Mouse (Mus musculus) myocyte (in vitro differentiated cells): Measurements from ENCODE around the gene Krtap16-1. TPM values are rescaled to one million over a fixed set of nuclear protein-coding genes. Genes with fewer than 3 reads are reported as not detected.

Experiments used
- H3K27me3 ChIP-seq: one replicate; pipeline ENCODE4 v1.6.1; 2011; ENCODE audit not compliant: control insufficient read depth, insufficient read depth, insufficient read length
- H3K36me3 ChIP-seq: one replicate; pipeline ENCODE4 v1.6.1; 2011; ENCODE audit not compliant: control insufficient read depth, insufficient read depth
- H3K4me2 ChIP-seq: one replicate; pipeline ENCODE4 v1.6.1; 2011; ENCODE audit warnings: low read depth, control low read depth
- H3K4me3 ChIP-seq: one replicate; pipeline ENCODE4 v1.5.1; 2011; ENCODE audit warnings: mild to moderate bottlenecking, control low read depth, moderate library complexity
- H3K79me2 ChIP-seq: one replicate; pipeline ENCODE4 v1.6.1; 2011; ENCODE audit not compliant: control insufficient read depth, insufficient read depth
- H3ac ChIP-seq: one replicate; pipeline ENCODE4 v1.6.1; 2011; ENCODE audit not compliant: control insufficient read depth, insufficient read length
- CEBPB ChIP-seq: IDR thresholded peaks from 2 replicates; pipeline ENCODE4 v1.6.1; 2011; ENCODE audit warnings: mild to moderate bottlenecking, moderate library complexity; ENCODE audit not compliant: poor library complexity, insufficient read depth, severe bottlenecking
- E2F4 ChIP-seq: IDR thresholded peaks from one replicate; pipeline ENCODE4 v1.6.1; 2011; ENCODE audit warnings: mild to moderate bottlenecking, control low read depth, moderate library complexity; ENCODE audit not compliant: insufficient read depth
- MAX ChIP-seq: IDR thresholded peaks from one replicate; pipeline ENCODE4 v1.6.1; 2011; ENCODE audit warnings: low read depth, mild to moderate bottlenecking, control low read depth
- MYOD1 ChIP-seq, 3 experiments: IDR thresholded peaks; one replicate each; pipeline ENCODE4 v1.6.1; 2011; ENCODE audit warnings: control low read depth in 2 of 3, low read depth in 2 of 3, mild to moderate bottlenecking in 2 of 3, moderate library complexity in 1 of 3; ENCODE audit not compliant: insufficient read length in 2 of 3, control insufficient read depth in 1 of 3
- MYOG ChIP-seq, 3 experiments: IDR thresholded peaks; one replicate each; pipeline ENCODE4 v1.6.1; 2011; ENCODE audit warnings: control low read depth in 2 of 3, low read depth in 2 of 3, mild to moderate bottlenecking in 2 of 3; ENCODE audit not compliant: insufficient read length in 2 of 3, control insufficient read depth in 1 of 3, insufficient read depth in 1 of 3
- POLR2A ChIP-seq: IDR thresholded peaks from one replicate; pipeline ENCODE4 v1.6.1; 2011; ENCODE audit warnings: low read depth, mild to moderate bottlenecking, control low read depth, moderate library complexity; ENCODE audit not compliant: insufficient read length
- POLR2AphosphoS2 ChIP-seq: IDR thresholded peaks from one replicate; pipeline ENCODE4 v1.6.1; 2011; ENCODE audit warnings: low read depth, control low read depth; ENCODE audit not compliant: insufficient read length
- REST ChIP-seq: IDR thresholded peaks from one replicate; pipeline ENCODE4 v1.6.1; 2011; ENCODE audit warnings: mild to moderate bottlenecking, control low read depth, moderate library complexity; ENCODE audit not compliant: insufficient read depth, insufficient read length
- SRF ChIP-seq: IDR thresholded peaks from one replicate; pipeline ENCODE4 v1.6.1; 2011; ENCODE audit warnings: low read depth; ENCODE audit not compliant: control insufficient read depth, insufficient read length
- TCF12 ChIP-seq: IDR thresholded peaks from one replicate; pipeline ENCODE4 v1.6.1; 2011; ENCODE audit warnings: mild to moderate bottlenecking, control low read depth; ENCODE audit not compliant: poor library complexity, insufficient read depth, severe bottlenecking
- TCF3 ChIP-seq: IDR thresholded peaks from one replicate; pipeline ENCODE4 v1.6.1; 2011; ENCODE audit warnings: low read depth, control low read depth; ENCODE audit not compliant: insufficient read length
- USF1 ChIP-seq: IDR thresholded peaks from one replicate; pipeline ENCODE4 v1.6.1; 2011; ENCODE audit warnings: low read depth, mild to moderate bottlenecking, control low read depth, moderate library complexity
- polyA plus RNA-seq: library from polyadenylated mRNA; unstranded; fragments of >200 nt; fragmentation: generic; extraction: Trizol; gene quantifications from one replicate; pipeline ENCODE4 v1.2.1, GENCODE M21; 2012; ENCODE audit warnings: missing spikeins

Krtap16-1 gene
- polyA plus RNA-seq, 1 experiment: not detected

DNA sequence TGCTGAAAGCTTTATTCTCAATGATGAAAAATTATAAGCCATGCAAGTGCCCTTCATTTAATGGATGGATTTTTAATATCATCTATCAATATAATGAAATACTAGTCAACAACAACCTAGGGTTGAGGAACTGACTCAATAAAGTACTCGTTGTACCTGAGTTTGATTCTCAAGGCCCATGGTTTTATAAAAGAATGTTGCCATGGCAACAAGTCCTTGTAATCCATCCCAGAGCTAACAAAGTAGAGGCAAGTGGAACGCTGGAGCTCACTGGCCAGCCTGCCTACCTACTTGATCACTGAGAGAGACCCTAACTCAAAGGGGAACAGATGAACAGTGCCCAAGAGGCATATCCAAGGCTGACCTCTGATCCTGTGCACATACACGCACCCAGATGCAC is 4.2 kb upstream of the Krtap16-1 start:
- Histone ChIP-seq H3K4me2 (no peak overlapping the region), H3ac (no peak overlapping the region), H3K4me3 (no peak overlapping the region), H3K36me3 (no peaks in the 10 kb centered on the region), H3K27me3 (peaks cover 29% of the 10 kb centered on the region), H3K79me2 (no peaks in the 10 kb centered on the region)
- TF ChIP-seq E2F4 (no peak), USF1 (no peak), TCF3 (no peak), REST (no peak)

DNA sequence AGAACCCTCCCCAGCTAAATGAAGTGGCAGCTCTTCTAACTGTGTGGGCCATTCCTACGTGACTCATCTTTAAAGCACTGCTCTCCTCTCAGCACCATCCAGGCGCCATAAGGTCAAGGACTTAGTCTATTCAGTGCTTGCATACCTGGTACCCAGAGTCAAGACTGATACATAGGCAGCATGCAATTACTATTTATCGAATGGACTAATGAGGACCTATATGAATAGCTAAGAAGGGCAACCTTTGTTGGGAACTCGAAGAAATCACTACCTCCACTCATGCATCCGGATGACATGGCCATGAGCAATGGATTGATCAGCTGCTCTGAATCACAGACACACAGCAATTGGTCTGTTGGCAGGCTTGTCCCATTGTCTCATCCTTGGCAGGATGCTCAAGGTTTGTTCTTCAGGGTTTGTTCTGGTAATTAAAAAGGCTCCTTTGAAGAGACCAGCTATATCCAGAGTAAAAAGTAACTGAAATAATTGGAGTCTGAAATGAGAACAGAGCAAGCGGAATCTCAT is 3.5 kb upstream of the Krtap16-1 start:
- Histone ChIP-seq H3ac (no peak overlapping the region), H3K4me3 (no peak overlapping the region), H3K36me3 (no peaks in the 10 kb centered on the region), H3K27me3 (peaks cover 23% of the 10 kb centered on the region), H3K4me2 (no peak overlapping the region), H3K79me2 (no peaks in the 10 kb centered on the region)
- no peak for TF ChIP-seq POLR2AphosphoS2

DNA sequence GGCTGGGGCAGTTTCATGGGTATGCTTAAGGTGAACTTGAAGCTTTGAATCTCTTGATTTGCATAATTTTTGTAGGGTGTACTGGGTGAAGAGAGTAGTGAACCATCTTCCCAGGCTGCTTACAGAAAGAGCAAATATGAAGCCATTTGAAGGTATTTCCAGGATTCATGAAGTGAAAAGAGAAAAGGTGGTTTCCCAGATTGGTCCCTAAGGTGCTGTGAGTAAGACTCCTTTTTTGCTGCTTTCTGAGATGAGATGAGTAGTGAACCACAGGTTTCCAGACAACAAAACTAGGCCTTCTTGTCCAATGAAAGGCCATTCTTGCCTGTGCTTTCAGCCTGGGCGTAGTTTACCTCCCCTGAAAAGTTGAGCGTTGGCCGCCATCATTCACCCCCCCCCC is 2.1 kb upstream of the Krtap16-1 start:
- no peak for TF ChIP-seq POLR2A
- TF ChIP-seq CEBPB: no peak
- TF ChIP-seq MYOD1 (IDR thresholded peaks at IDR 0.05; ENCODE audit: control insufficient read depth in 1 of 3, insufficient read length in 2 of 3, low read depth in 2 of 3): no peak
- TF ChIP-seq MAX: no peak
- TF ChIP-seq MYOG (IDR thresholded peaks at IDR 0.05; ENCODE audit: control insufficient read depth in 1 of 3, insufficient read depth in 1 of 3, insufficient read length in 2 of 3, low read depth in 2 of 3): no peak
- no peak for TF ChIP-seq USF1
- TF ChIP-seq TCF12: no peak
- no peak for TF ChIP-seq E2F4
- TF ChIP-seq POLR2AphosphoS2: no peak
- TF ChIP-seq TCF3: no peak
- no peak for TF ChIP-seq SRF
- TF ChIP-seq REST: no peak
- H3ac ChIP-seq: no peak overlapping the region

DNA sequence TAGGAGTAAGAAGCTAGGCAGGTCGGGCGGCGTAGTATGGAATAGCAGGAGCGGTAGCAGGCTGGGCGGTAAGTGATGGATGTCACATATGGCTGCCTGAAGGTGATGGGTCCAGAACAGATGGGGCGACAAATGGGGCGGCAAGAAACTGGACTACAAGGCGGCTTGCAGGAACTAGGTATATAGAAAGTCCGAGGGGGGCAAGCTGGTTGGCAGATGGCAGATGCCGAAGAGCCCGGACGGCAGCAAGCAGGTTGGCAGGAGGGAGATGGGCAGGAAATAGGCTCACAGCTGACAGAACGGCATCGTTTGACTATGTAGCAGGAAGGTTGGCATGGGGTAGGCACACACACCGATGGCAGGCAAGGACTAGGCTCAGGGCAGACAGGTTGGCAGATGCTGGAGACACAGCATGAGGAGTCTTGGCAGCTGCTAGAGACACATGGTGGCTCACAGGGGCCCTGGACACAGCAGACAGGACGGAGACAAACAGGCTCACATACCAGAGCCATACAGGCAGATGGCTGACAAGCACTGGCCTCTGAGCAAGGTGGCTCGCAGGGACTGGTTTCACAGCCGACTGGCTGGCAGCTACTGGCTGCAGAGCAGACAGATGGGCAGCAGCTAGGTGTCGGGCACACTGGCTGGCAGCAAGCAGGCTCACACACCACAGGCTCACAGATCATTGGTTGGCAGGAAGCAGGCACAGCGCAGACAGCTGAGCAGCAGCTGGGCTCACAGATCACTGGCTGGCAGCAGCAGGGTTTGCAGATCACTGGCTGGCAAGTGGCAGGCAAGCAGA is 905 bp downstream of the Krtap16-1 start:
- Histone ChIP-seq H3K36me3 (no peaks in the 10 kb centered on the region), H3ac (no peak overlapping the region), H3K4me2 (peak overlapping the region; percentile 32), H3K79me2 (no peaks in the 10 kb centered on the region), H3K4me3 (no peak overlapping the region), H3K27me3 (peaks cover 11% of the 10 kb centered on the region)
- TF ChIP-seq MYOG (IDR thresholded peaks at IDR 0.05; ENCODE audit: control insufficient read depth in 1 of 3, insufficient read depth in 1 of 3, insufficient read length in 2 of 3, low read depth in 2 of 3) (peak in 2 of 3 experiments; percentile 82 to 97), TCF3 (peak; percentile 92), POLR2AphosphoS2 (no peak), CEBPB (no peak), MYOD1 (IDR thresholded peaks at IDR 0.05; ENCODE audit: control insufficient read depth in 1 of 3, insufficient read length in 2 of 3, low read depth in 2 of 3) (peak in 2 of 3 experiments; percentile 87 to 97)

More for the DNA sequence above, 2.1 kb upstream of the Krtap16-1 start:
- H3K27me3 ChIP-seq: peaks cover 16% of the 10 kb centered on the region
- no peaks in the 10 kb centered on the region for H3K36me3 ChIP-seq
- H3K79me2 ChIP-seq: no peaks in the 10 kb centered on the region
- no peak overlapping the region for H3K4me3 ChIP-seq
- no peak overlapping the region for H3K4me2 ChIP-seq

DNA sequence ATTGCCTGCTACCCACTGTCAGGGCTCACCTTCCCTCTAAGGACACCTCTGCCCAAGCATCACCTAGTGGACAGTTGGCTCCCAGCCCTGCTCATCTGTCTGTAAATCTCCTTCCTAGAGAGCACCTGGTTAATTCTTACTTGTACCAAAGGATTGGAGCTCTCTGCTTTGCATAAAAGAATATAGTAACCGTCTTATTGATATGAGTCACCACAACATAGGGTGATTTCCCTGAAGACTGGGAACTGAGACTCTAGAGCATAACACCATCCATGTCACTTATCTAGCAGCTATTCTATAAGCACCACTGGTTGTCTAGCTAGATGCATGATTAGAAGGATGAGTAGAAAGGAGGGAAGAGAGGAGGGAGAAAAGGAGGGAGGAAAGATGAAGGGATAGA is 3.0 kb downstream of the Krtap16-1 start:
- Histone ChIP-seq H3K79me2 (no peaks in the 10 kb centered on the region), H3K4me2 (no peak overlapping the region), H3K27me3 (peaks cover 17% of the 10 kb centered on the region), H3K36me3 (no peaks in the 10 kb centered on the region), H3K4me3 (no peak overlapping the region), H3ac (no peak overlapping the region)
- no peak for TF ChIP-seq MYOD1 (IDR thresholded peaks at IDR 0.05; ENCODE audit: control insufficient read depth in 1 of 3, insufficient read length in 2 of 3, low read depth in 2 of 3)
- no peak for TF ChIP-seq MYOG (IDR thresholded peaks at IDR 0.05; ENCODE audit: control insufficient read depth in 1 of 3, insufficient read depth in 1 of 3, insufficient read length in 2 of 3, low read depth in 2 of 3)
- no peak for TF ChIP-seq REST
- no peak for TF ChIP-seq CEBPB
- TF ChIP-seq USF1: no peak
- TF ChIP-seq E2F4: no peak
- no peak for TF ChIP-seq SRF
- TF ChIP-seq TCF12: no peak
- TF ChIP-seq TCF3: no peak
- no peak for TF ChIP-seq POLR2A
- no peak for TF ChIP-seq POLR2AphosphoS2
- TF ChIP-seq MAX: no peak
